Mouse (Mus musculus): ENCODE data around the gene Gm3952.
A peak's percentile ranks its signal among the peaks of the same experiment; 100 is the strongest.

Gene Gm3952

DNA sequence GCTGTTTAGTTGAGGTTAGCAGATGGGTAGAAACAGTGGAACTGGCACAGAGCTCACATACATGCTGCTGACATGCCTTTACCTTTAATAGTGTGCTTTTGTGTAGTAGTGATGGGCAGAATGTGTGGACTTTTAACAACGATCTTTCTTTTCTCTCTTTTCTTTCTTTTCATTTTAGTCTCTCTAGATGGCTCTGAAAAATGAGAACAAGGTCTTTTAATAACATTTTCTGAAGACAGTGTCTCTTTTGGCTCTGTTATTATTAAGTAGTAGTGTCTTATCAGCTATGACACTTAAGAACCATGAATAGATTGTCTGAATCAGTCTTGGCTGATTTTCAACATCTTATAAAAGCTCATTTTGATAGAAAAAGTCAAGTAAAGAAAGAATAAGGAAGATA lies at the start of gene Gm3952:
Gene Gm3952, minus strand, starts transcription at position 101 of the 400 bp plus-strand sequence.
- DNase-seq: no peak

DNA sequence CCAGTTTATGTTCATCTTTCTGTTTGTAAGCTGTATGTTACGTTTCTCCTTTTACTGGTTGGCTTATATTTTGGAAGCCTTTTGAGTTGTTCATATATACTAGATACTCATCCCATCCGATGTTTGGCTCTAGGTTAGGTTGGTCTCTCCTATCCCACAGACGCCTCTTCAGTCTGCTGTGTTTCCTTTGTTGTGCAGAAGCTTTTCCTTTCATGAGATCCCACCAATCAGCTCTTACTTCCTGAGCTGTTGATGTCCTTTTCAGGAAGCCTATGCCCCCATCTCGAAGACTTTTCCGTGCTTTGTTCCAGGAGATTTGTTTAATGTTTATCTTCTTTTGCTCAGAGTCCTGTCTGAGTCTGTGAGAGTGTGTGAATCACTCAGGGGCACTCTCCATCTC lies 45.3 kb upstream of the Gm3952 start:
- DNase-seq: no peak

DNA sequence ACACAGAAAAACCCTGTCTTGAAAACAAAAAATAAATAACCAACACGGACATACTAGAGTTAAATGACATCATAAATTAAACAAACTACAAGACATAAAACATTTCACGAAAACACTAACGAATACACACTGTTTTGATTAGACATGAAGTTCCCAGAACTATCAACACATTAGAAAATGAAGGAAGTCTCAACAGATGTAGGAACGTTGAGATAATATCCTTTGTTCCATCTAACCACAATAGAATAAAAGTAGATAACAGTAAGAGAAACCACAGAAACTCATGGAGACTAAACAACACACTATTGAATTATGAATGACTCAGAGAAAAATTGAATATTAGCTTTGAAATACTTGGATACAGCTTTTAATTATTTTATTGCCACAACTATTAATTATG lies 14.0 kb upstream of the Gm3952 start:
- no peak for DNase-seq

DNA sequence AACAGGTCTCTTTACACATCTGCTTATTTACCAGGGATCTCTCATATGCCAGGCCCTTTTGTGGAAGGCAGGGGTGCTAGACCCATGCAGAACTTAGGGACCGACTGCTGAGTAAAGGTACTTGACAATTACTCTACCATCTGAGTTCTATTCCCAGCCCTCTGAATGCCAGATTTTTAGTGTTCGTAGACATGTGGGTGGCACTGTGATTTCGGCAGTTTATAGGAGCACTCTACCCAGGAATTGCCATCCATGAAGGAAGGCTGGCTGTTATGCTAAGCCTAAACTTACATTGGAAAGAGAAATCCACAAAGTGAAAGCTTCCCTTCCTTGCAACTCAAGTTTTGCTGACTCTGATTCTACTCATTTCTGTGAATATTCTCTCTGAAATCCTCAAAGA lies 62.8 kb downstream of the Gm3952 start:
- no peak for DNase-seq

DNA sequence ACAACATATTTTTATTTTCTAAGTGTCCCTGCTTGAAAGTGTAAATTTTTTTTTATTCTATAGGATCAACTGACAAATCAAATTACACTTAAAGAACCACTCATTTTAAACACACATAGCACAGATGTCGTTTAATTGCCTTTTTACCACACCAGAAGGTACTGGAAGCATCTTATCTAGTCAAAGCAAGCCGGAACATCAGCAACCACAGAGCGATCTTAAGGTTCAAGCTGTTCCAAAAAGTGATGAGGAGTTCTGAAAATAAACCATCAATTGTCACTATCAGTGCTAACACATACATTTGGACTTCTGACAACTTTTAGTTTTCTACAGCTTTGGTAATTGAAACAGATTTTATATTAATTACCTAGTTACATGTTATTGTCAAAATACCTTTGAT lies 64.4 kb downstream of the Gm3952 start:
- no peak for DNase-seq

DNA sequence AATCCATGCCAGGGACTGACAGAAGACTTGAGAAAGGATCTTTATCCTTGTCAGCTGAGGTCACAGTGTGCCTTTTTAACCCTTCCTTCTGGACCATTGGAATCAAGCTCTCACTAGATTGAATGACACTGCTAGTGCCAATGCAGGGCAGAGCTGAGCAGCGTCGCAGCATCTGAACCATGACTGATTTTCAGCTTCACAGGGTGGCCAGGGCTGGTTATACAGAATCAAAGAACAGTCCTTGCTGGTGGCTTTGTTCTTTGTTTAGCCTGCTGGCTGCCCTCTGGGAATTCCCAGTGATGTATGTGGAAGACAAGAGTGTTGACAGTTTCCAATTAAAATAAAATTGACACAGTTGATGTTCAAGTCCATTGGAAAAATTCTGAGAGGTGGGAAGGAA lies 66.2 kb downstream of the Gm3952 start:
- no peak for DNase-seq

DNA sequence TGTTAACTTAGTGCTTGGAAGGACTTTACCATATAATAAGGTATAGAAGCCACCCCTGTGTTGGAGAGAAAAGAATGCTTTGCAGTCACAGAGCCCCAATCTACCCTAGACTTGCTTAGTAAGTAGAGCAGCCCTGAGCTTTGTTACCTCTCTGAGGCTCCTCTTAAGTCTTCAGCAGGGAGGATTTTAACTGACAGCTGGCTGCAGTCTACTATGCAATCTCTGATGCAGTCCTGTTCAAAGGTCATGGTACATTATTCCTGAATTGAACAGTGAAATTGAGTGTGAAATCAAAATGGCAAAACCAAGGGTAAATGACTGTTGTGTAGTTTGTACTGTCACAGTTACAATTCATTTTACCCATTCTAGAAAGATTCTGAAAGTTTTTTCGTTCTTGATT lies 71.3 kb downstream of the Gm3952 start:
- DNase-seq: no peak

DNA sequence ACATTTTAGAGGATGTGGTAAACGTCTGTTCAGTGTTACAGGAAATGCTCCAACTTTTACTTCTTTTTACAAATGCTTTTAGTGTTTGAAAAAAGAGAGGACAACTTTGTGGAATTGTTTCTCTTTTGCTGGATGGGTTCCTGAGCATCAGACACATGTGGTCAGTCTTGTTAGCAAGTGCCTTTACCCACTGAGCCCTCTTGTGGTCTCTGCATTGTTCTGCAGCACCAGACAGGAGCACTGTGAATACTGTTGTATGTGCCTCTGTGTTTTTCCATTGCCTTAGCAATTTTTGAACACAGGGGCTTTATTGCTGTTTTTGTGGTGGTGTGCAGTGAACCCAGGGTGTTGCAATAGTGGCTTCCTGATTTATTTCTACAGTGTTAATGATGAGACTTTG lies 73.7 kb downstream of the Gm3952 start:
- peak; percentile 30 to 31 for DNase-seq

DNA sequence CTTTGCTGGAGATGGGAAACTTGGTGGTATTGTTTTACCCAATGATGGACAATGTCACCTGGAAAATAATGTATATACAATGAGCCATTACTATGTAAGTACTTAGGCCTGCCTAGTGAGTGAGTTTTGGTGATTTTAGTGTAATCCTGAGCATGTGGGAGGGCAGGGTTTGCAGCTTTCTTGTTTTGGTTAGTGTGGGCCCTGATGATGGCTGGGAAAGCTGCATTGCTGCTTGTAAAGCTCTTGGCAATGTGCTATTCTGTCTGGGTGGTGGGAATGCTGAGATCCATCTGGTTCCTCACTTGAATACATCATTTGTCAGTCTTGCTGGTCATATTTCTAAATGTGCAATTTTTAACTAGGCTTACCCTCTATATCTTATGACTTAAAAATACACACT lies 82.3 kb downstream of the Gm3952 start:
- no peak for DNase-seq

DNA sequence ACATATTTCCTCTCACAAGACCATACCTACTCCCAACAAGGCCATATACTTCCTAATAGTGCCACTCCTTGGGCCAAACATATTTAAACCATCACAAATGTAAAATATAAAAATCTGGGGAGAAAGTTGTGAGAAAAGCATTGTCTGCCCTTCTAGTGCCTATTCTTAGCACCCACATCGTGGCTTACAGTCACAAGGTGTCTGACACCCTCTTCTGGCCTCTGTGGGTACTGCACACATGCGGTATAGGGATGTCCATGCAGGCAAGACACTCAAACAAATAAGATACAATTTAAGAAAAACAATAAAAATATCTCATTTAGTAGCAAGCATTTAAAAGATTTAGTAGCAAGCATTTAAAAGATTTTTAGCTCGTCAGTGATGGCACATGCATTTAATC lies 89.2 kb downstream of the Gm3952 start:
- peak; percentile 82 to 94 for DNase-seq

DNA sequence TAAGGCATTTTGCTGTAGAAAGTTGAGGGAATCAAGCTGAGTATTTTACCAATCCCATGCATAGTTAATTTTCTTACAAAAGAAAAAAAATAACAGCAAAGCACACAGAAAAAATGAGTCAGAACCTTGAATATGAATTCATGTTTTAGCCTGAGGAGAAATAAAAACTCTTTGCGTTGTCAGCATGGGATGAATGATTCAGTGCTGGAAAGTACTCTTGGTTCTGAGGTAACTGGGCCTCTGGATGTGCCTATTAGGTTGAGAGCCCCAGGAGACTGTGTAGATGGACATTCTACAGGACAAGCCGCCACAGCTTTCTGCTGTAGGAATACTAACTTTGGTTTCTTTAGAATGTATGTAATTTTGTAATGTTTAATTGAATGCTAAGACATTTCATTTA lies 93.7 kb downstream of the Gm3952 start:
- no peak for DNase-seq

DNA sequence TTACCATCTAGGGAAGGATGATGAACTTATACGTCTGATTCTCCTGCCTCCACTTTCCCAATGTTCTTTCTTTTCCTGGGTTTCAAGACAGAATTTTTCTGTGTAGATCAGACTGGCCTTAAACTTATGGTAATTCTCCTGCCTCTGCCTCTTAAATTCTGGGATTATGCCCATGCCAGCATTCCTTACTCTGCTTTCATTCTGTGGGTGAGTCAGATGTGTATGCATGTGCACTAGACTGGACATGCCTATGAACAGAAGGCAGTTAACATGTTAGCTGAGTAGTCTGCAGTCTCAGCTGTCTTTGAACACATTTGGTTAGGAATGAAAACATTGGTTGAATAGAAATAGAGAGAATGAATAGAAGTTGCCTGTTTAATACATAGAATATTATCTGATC lies 94.1 kb downstream of the Gm3952 start:
- DNase-seq: no peak

DNA sequence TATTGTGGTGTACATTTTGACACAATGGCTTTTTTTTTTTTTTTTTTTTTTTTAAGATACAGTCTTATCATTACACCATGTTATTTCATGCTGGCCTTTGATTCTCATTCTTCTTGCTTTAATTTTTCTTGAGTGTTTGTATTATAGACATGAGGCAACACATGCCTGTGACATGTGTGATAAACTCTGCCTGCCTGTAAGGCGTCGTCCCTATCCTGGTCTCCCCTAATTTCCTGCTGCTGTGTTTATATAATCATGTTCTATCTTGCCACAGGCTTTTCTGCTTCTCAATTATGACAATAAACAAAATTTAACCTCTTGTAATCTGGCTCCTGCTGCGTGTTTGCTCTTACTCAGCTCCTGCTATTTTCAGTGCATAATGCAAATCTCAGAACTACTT lies 100.5 kb downstream of the Gm3952 start:
- DNase-seq: no peak

DNA sequence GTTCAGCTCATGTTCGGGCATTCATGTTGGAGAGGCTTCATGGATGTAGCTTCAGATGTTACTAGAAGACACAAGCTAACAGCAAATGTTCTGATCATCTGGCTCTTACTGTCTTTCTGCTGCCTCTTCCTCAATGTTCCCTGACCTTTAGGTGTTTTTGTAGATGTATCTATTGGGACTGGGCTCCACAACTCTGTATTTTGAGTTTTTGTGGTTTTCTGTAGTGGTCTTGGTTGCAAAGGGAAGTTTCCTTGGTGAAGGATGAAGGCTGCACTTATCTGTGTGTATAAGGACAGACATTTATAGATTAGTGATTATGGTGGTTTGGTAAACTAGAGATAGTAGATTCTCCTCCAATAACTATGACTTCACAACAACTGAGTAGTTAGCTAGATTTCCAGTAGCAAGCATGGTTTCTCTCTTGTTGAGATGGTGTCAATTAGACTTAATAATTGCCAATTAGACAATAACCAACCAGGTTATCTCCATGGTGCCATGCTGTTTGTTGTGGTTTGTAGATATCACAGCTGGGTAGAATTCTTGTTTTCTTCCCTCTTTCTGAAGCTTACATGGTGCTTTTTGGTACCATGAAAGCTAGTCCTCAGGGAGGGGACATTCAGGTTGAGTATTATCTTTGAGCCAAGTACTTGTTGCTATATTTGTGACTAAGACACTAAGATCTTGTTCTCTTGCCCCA lies 101.6 kb downstream of the Gm3952 start:
- DNase-seq: no peak
